Mouse (Mus musculus) limb, embryonic 10.5 days (tissue): ENCODE results near the gene Npcd. TPM values are rescaled to one million over a fixed set of nuclear protein-coding genes. Genes with fewer than 3 reads are reported as not detected.
A peak's percentile ranks its signal among the peaks of the same experiment; 100 is the strongest.

Experiments used
- DNase-seq: peaks from one replicate; pipeline ENCODE4 v3.0.0-alpha.2; 2017; ENCODE audit warnings: low spot score
- H3K27ac ChIP-seq: fragments of 300-500 bp; sonication (generic); 2 replicates; pipeline ENCODE4 v1.5.1; 2016; ENCODE audit warnings: mild to moderate bottlenecking
- H3K27me3 ChIP-seq: fragments of 300-500 bp; sonication (generic); 2 replicates; pipeline ENCODE4 v1.6.1; 2016; ENCODE audit warnings: low read depth, mild to moderate bottlenecking; ENCODE audit not compliant: poor library complexity, severe bottlenecking
- H3K36me3 ChIP-seq: fragments of 300-500 bp; sonication (generic); 2 replicates; pipeline ENCODE4 v1.6.1; 2016; ENCODE audit warnings: mild to moderate bottlenecking, moderate library complexity
- H3K4me1 ChIP-seq: fragments of 300-500 bp; sonication (generic); 2 replicates; pipeline ENCODE4 v1.6.1; 2016
- H3K4me3 ChIP-seq: fragments of 300-500 bp; sonication (generic); 2 replicates; pipeline ENCODE4 v1.5.1; 2016; ENCODE audit warnings: mild to moderate bottlenecking, moderate library complexity
- H3K9me3 ChIP-seq: fragments of 300-500 bp; sonication (generic); replicated peaks from 2 replicates; pipeline ENCODE4 v1.6.1; 2016; ENCODE audit warnings: mild to moderate bottlenecking
- WGBS: fragments of 180-500 bp; shearing (Covaris S2); methylation state at CpG from one replicate; pipeline ENCODE4 v1.1.7; 2016; 5-methylcytosine and 5-hydroxymethylcytosine counted together
- polyA plus RNA-seq: library from polyadenylated mRNA; unstranded; fragments of >200 nt; fragmentation: Nextera tagmentation; extraction: Ambion mirVana; gene quantifications from 2 replicates; pipeline ENCODE4 v1.2.1, GENCODE M21; 2016

Npcd gene
- not detected in 2 replicates for polyA plus RNA-seq

GRCm38 (mm10) chr15:79834130-79834880, at the start of gene Npcd, which contains the start of gene Cbx6:
Npcd (minus strand) TSS chr15:79834237.
Cbx6 (minus strand) TSS chr15:79834688.
- Histone ChIP-seq H3K4me1 (peaks cover 36% of the 10 kb centered on the region), H3K27me3 (no peaks in the 10 kb centered on the region; the same call in 1 of the 2 replicates), H3K27ac (peak within 1 kb of the TSS; percentile 92), H3K36me3 (peaks cover 12% of the 10 kb centered on the region), H3K4me3 (peak within 1 kb of the TSS; percentile 74), H3K9me3 (no peaks in the 10 kb centered on the region)
- DNase-seq, result peak; percentile 100
- 2% methylated on average over 58 of the region's 58 CpGs for WGBS

GRCm38 (mm10) chr15:79883352-79883822, 49.4 kb upstream of the Npcd start:
- H3K36me3 ChIP-seq, result no peaks in the 10 kb centered on the region
- peak overlapping the region; percentile 87 for H3K27ac ChIP-seq
- under 1% methylated on average over 30 of the region's 30 CpGs for WGBS
- DNase-seq, result peak; percentile 95
- peaks cover 24% of the 10 kb centered on the region; the same call in 1 of the 2 replicates for H3K27me3 ChIP-seq
- H3K4me1 ChIP-seq, result peaks cover 10% of the 10 kb centered on the region
- H3K9me3 ChIP-seq, result no peaks in the 10 kb centered on the region
- H3K4me3 ChIP-seq, result peak overlapping the region; percentile 58

GRCm38 (mm10) chr15:79882623-79883267, 48.7 kb upstream of the Npcd start:
- Histone ChIP-seq H3K4me1 (peaks cover 10% of the 10 kb centered on the region), H3K27ac (0 out of 2 replicates have a peak overlapping the region, but pooled peaks have one; percentile 14), H3K9me3 (no peaks in the 10 kb centered on the region), H3K27me3 (peaks cover 24% of the 10 kb centered on the region; the same call in 1 of the 2 replicates), H3K36me3 (no peaks in the 10 kb centered on the region), H3K4me3 (peak overlapping the region; percentile 58)
- 29% methylated on average over 19 of the region's 19 CpGs for WGBS
- no peak for DNase-seq

GRCm38 (mm10) chr15:79880477-79880876, 46.4 kb upstream of the Npcd start:
- Histone ChIP-seq H3K9me3 (no peaks in the 10 kb centered on the region), H3K4me1 (peaks cover 10% of the 10 kb centered on the region), H3K36me3 (no peaks in the 10 kb centered on the region), H3K27me3 (peaks cover 24% of the 10 kb centered on the region; the same call in 1 of the 2 replicates), H3K27ac (no peak overlapping the region), H3K4me3 (no peak overlapping the region)
- 81% methylated on average over 3 of the region's 3 CpGs for WGBS
- no peak for DNase-seq

- Histone ChIP-seq H3K9me3 (no peaks in the 10 kb centered on the region), H3K27me3 (peaks cover 24% of the 10 kb centered on the region; the same call in 1 of the 2 replicates), H3K27ac (no peak overlapping the region), H3K4me3 (no peak overlapping the region), H3K4me1 (peaks cover 10% of the 10 kb centered on the region), H3K36me3 (no peaks in the 10 kb centered on the region)
- no peak for DNase-seq
- WGBS, result 71% methylated on average over 13 of the region's 13 CpGs
Observed at GRCm38 (mm10) chr15:79879319-79879718, 45.3 kb upstream of the Npcd start.

- no peaks in the 10 kb centered on the region for H3K9me3 ChIP-seq
- WGBS, result 74% methylated on average over 6 of the region's 6 CpGs
- H3K4me3 ChIP-seq, result no peak overlapping the region
- H3K36me3 ChIP-seq, result no peaks in the 10 kb centered on the region
- H3K27ac ChIP-seq, result no peak overlapping the region
- H3K4me1 ChIP-seq, result peaks cover 10% of the 10 kb centered on the region
- no peak for DNase-seq
- peaks cover 24% of the 10 kb centered on the region; the same call in 1 of the 2 replicates for H3K27me3 ChIP-seq
Observed at GRCm38 (mm10) chr15:79878725-79879136, 44.7 kb upstream of the Npcd start.

GRCm38 (mm10) chr15:79875261-79875995, 41.4 kb upstream of the Npcd start:
- 87% methylated on average over 18 of the region's 18 CpGs for WGBS

GRCm38 (mm10) chr15:79873995-79874394, 40.0 kb upstream of the Npcd start:
- no peak overlapping the region for H3K4me3 ChIP-seq
- no peaks in the 10 kb centered on the region for H3K36me3 ChIP-seq
- no peaks in the 10 kb centered on the region for H3K27me3 ChIP-seq
- no peak overlapping the region for H3K27ac ChIP-seq
- H3K9me3 ChIP-seq, result no peaks in the 10 kb centered on the region
- DNase-seq, result no peak
- H3K4me1 ChIP-seq, result no peaks in the 10 kb centered on the region
- WGBS, result 72% methylated on average over 2 of the region's 2 CpGs

More at GRCm38 (mm10) chr15:79875261-79875995, 41.4 kb upstream of the Npcd start:
- no peak for DNase-seq
- Histone ChIP-seq H3K36me3 (no peaks in the 10 kb centered on the region), H3K27me3 (0 out of 2 replicates have a peak, but pooled peaks cover 1% of the 10 kb centered on the region), H3K27ac (no peak overlapping the region), H3K4me1 (no peaks in the 10 kb centered on the region), H3K4me3 (no peak overlapping the region), H3K9me3 (no peaks in the 10 kb centered on the region)

GRCm38 (mm10) chr15:79873545-79873944, 39.5 kb upstream of the Npcd start:
- Histone ChIP-seq H3K9me3 (no peaks in the 10 kb centered on the region), H3K4me3 (no peak overlapping the region), H3K27ac (no peak overlapping the region), H3K36me3 (no peaks in the 10 kb centered on the region), H3K4me1 (no peaks in the 10 kb centered on the region), H3K27me3 (no peaks in the 10 kb centered on the region)
- no peak for DNase-seq
- 87% methylated on average over 8 of the region's 8 CpGs for WGBS

- H3K27ac ChIP-seq, result no peak overlapping the region
- no peak overlapping the region for H3K4me3 ChIP-seq
- DNase-seq, result no peak
- peaks cover 9% of the 10 kb centered on the region for H3K4me1 ChIP-seq
- no peaks in the 10 kb centered on the region for H3K9me3 ChIP-seq
- no peaks in the 10 kb centered on the region for H3K27me3 ChIP-seq
- no peaks in the 10 kb centered on the region for H3K36me3 ChIP-seq
- WGBS, result 78% methylated on average over 3 of the region's 3 CpGs
Observed at GRCm38 (mm10) chr15:79867260-79868002, 33.4 kb upstream of the Npcd start.

GRCm38 (mm10) chr15:79859821-79860220, 25.8 kb upstream of the Npcd start:
- DNase-seq, result no peak
- 88% methylated on average over 9 of the region's 9 CpGs for WGBS
- Histone ChIP-seq H3K4me3 (no peak overlapping the region), H3K4me1 (peaks cover 15% of the 10 kb centered on the region), H3K27ac (no peak overlapping the region), H3K27me3 (no peaks in the 10 kb centered on the region), H3K9me3 (no peaks in the 10 kb centered on the region), H3K36me3 (no peaks in the 10 kb centered on the region)

GRCm38 (mm10) chr15:79858979-79859378, 24.9 kb upstream of the Npcd start:
- WGBS, result 87% methylated on average over 5 of the region's 5 CpGs
- Histone ChIP-seq H3K27ac (no peak overlapping the region), H3K9me3 (no peaks in the 10 kb centered on the region), H3K27me3 (no peaks in the 10 kb centered on the region), H3K36me3 (no peaks in the 10 kb centered on the region), H3K4me3 (no peak overlapping the region), H3K4me1 (peaks cover 10% of the 10 kb centered on the region)
- DNase-seq, result no peak
